Mouse (Mus musculus) liver, postnatal 0 days (tissue): ENCODE results near the gene Apba2.

Experiments
- CTCF ChIP-seq: sonication (generic); IDR thresholded peaks from 2 replicates; pipeline ENCODE4 v1.5.1; 2016; ENCODE audit warnings: antibody characterized with exemption, low read depth
- EP300 ChIP-seq: IDR thresholded peaks from 2 replicates; pipeline ENCODE4 v1.6.1; 2016; ENCODE audit warnings: antibody characterized with exemption, low read depth, mild to moderate bottlenecking

DNA sequence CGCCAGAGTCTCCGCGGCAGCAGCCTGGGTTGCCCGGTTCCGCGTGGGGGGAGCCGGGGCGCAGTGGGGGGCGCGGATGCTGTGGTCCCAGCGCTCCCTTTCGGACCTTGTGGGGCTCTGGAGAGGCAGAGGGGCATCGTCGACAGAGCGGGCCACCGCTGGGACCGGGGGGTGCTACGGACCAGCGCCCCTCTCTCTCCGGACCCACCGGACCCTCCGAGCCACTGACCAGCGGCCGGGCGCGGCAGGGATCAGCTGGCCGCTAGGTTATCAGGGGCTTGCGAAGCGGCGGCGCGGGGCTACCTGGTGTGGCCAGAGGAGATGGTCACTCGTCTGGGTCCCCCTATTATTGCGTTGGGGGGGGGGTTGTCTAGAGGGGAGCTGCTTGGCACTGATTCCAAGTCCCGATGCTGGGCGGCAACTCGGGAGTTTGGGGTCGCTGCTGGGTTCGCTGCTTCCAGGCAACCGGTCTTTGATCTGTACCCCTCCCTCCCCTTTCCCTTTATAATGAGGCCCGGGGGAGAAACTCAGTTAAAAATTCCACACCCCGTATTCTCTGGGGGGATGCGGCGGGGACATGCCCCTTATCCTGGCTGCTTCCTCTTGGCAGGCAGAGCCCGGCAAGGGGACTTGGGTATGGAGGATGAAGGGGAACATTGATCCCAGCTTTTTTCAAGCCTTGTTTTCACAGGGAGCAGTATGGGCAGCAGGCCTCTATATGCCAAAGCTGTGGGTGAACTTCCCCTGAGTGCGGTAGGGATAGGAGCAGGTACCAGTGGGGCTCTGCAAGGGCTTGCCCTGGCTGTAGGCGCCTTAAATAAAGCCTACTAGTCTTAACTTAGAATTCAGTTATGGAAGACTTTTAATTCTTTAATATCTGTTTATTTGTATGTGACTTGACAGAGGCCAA lies 1.0 kb downstream of the Apba2 start:
- no peak for TF ChIP-seq CTCF
- TF ChIP-seq EP300 = no peak
